Mouse (Mus musculus) thymus, adult 2 months (tissue): ENCODE results near the gene Mex3b. TPM values are rescaled to one million over a fixed set of nuclear protein-coding genes. Genes with fewer than 3 reads are reported as not detected.

Experiments
- DNase-seq: peaks from one replicate; pipeline ENCODE4 v3.0.0; 2021
- H3K27ac ChIP-seq: fragments of 200-500 bp; 2 replicates; pipeline ENCODE4 v1.5.1; 2012; ENCODE audit warnings: low read length, control low read depth; ENCODE audit not compliant: control insufficient read depth, insufficient read depth
- H3K27me3 ChIP-seq: fragments of 200-500 bp; 2 replicates; pipeline ENCODE4 v1.6.1; 2012; ENCODE audit warnings: mild to moderate bottlenecking, low read length, moderate library complexity, mixed read lengths; ENCODE audit not compliant: control insufficient read depth, insufficient read depth
- H3K36me3 ChIP-seq: fragments of 200-500 bp; 2 replicates; pipeline ENCODE4 v1.6.1; 2012; ENCODE audit warnings: mild to moderate bottlenecking, low read length, moderate library complexity; ENCODE audit not compliant: control insufficient read depth, insufficient read depth
- H3K4me1 ChIP-seq: fragments of 200-500 bp; replicated peaks from 2 replicates; pipeline ENCODE4 v1.6.1; 2012; ENCODE audit warnings: low read length; ENCODE audit not compliant: control insufficient read depth, insufficient read depth
- H3K4me3 ChIP-seq: fragments of 200-500 bp; 2 replicates; pipeline ENCODE4 v1.5.1; 2012; ENCODE audit warnings: mild to moderate bottlenecking, low read length, control low read depth, moderate library complexity; ENCODE audit not compliant: control insufficient read depth, insufficient read depth
- CTCF ChIP-seq: fragments of 200-500 bp; IDR thresholded peaks from 2 replicates; pipeline ENCODE4 v1.5.1; 2012; ENCODE audit warnings: mild to moderate bottlenecking, control low read depth, low read length, moderate library complexity, borderline replicate concordance; ENCODE audit not compliant: control insufficient read depth, poor library complexity, insufficient read depth; ENCODE audit errors: extremely low read depth
- POLR2A ChIP-seq: fragments of 200-500 bp; IDR thresholded peaks from 2 replicates; pipeline ENCODE4 v1.6.1; 2012; ENCODE audit warnings: mild to moderate bottlenecking, low read length, control low read depth, moderate library complexity; ENCODE audit not compliant: control insufficient read depth, poor library complexity, insufficient read depth; ENCODE audit errors: extremely low read depth
- WGBS: fragments of 180-500 bp; shearing (Covaris S2); methylation state at CpG from one replicate; pipeline ENCODE4 v1.1.7; 2018; 5-methylcytosine and 5-hydroxymethylcytosine counted together
- polyA plus RNA-seq: library from polyadenylated mRNA; depleted of rRNA; stranded (reverse); fragments of >200 nt; gene quantifications from 2 replicates; pipeline ENCODE4 v1.2.3, GENCODE M21; 2012; rRNA removed

Mex3b gene
- polyA plus RNA-seq, 1 experiment = 77.1 TPM

GRCm38 (mm10) chr7:82910536-82911384 lies 43.6 kb downstream of the Mex3b start:
- DNase-seq = no peak
- H3K36me3 ChIP-seq = no peaks in the 10 kb centered on the region
- H3K4me3 ChIP-seq = no peak overlapping the region
- 0 out of 2 replicates have a peak, but pooled peaks cover 2% of the 10 kb centered on the region for H3K4me1 ChIP-seq
- TF ChIP-seq CTCF (no peak), POLR2A (no peak)
- WGBS = 86% methylated on average over 10 of the region's 10 CpGs
- no peaks in the 10 kb centered on the region for H3K27me3 ChIP-seq
- H3K27ac ChIP-seq = no peak overlapping the region

DNA sequence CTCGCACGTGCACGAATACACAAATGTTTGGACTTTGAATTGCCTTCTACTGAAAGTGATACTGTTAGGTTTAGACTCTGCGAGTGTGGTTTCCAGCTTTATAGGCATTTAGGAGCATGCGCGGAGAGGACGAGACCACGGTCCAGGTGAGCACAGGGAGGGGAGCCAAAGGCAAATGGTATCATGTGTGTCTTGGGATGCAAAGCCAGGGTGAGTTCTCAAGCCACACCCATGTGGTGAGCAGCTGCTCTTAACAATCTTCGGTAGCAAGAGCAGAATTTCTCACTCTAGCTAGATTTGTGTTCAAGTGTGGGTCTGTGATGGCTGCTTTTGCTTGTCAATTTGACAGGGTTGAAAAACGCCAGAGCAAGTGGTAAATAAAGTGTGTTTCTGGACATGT lies 44.4 kb downstream of the Mex3b start:
- no peaks in the 10 kb centered on the region for H3K36me3 ChIP-seq
- H3K4me1 ChIP-seq = 0 out of 2 replicates have a peak, but pooled peaks cover 2% of the 10 kb centered on the region
- no peak overlapping the region for H3K4me3 ChIP-seq
- TF ChIP-seq CTCF (no peak), POLR2A (no peak)
- 58% methylated on average over 10 of the region's 10 CpGs for WGBS
- H3K27me3 ChIP-seq = no peaks in the 10 kb centered on the region
- no peak overlapping the region for H3K27ac ChIP-seq
- no peak for DNase-seq

DNA sequence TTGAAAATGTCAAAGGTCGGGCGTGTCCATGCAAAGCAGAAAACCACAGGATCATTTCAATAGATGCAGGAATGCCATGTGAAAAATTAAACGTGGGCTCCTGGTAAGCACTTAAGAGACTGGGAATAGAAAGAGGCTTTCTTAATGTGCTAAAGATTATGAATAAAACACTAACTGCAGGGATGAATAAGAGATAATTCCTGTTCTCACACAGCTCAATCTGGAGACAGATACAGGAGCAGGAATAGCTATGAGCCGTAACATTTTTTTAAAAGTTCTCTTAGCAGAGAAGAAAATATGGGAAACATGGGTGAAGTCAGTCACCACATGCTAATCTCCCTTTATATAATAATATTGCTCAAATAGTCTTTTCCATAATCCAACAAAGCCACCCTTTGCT lies 47.2 kb downstream of the Mex3b start:
- TF ChIP-seq CTCF (no peak), POLR2A (no peak)
- Histone ChIP-seq H3K4me1 (0 out of 2 replicates have a peak, but pooled peaks cover 2% of the 10 kb centered on the region), H3K27ac (no peak overlapping the region), H3K27me3 (no peaks in the 10 kb centered on the region), H3K4me3 (no peak overlapping the region), H3K36me3 (no peaks in the 10 kb centered on the region)
- WGBS = 73% methylated on average over 4 of the region's 4 CpGs
- DNase-seq = no peak

Other genes with a start within 250 kb of the Mex3b start
- 1.2 and 1.6 TPM in 2 replicates for gene Saxo2, start 218.8 kb upstream of the Mex3b start, polyA plus RNA-seq
- 7.1 and 7.9 TPM in 2 replicates for gene Efl1, start 218.7 kb upstream of the Mex3b start, polyA plus RNA-seq